Mouse (Mus musculus) bone marrow macrophage, adult 2 months (primary cell): ENCODE data around the gene Sqstm1.

ENCODE experiments used
- CTCF ChIP-seq: IDR thresholded peaks from 2 replicates; pipeline ENCODE4 v1.5.1; 2012; ENCODE audit warnings: low read depth, mild to moderate bottlenecking, low read length, moderate library complexity
- POLR2A ChIP-seq: IDR thresholded peaks from 2 replicates; pipeline ENCODE4 v1.6.1; 2012; ENCODE audit warnings: mild to moderate bottlenecking, low read depth, low read length, borderline replicate concordance

GRCm38 (mm10) chr11:50205434-50205833 lies 5.2 kb downstream of the Sqstm1 start:
- TF ChIP-seq CTCF (no peak), POLR2A (no peak)
